Mouse (Mus musculus) kidney, adult 18-20 months (tissue): ENCODE measurements around the gene Ofd1.

Experiments
- DNase-seq: peaks from one replicate; pipeline ENCODE4 v3.0.0; 2021

Ofd1 gene

DNA sequence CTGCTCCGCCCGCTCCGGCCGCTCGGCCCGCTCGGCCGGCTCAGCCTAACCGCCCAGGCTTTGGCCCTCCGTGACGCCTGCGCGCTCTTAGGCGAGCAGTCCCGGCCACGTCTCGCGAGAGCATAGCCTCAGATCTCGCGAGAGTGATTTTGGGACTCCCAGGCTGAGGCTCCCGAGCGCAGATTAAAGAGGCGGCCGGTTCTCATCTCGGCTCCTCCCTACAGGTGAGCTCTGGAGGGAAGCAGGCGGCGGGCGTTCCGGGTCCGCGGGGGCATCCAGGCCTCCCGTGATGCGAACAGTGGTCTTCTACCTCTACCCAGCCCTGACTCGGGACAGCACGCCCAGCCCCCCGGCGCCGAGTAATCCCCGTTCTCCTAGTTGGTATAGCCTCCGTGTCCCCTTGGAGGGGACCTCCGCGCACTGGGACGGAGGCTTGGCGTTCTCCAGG is at the start of gene Ofd1:
Gene Ofd1, minus strand, starts transcription at position 89 of the 448 bp plus-strand sequence.
- DNase-seq, result peak; percentile 90

DNA sequence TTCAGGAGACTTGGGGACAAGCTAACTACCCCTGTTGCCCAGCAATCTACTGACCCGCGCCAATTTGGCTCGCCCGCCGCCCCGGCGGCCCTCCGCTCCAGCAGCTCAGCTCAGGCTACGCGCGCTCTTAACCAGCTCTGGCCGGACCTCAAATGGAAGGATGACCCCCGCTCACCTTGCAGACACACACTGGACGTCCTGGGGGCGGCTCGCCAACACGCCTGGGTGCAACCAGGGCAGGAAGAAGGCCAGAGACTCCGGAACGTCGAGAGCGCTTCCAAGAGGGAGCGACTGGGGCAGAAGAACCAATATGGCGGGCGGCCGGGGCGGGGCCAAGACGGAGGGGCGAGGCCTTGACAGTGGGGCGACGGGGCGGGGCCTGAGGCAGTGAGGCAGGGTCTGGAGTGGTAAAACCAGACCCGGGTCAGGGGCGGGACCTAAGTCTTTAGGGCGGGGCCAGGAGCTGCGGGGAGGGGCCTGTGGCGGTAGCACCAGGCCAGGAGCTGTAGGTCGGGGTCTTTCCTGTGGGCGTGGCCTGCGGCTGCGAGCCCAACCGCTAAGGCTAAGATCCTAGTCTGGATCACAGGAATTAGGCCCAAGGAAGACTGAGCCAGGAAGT is 39.0 kb upstream of the Ofd1 start, which contains the start of gene Rab9:
Gene Rab9, minus strand, starts transcription at position 503 of the 619 bp plus-strand sequence.
- peak; percentile 92 for DNase-seq

DNA sequence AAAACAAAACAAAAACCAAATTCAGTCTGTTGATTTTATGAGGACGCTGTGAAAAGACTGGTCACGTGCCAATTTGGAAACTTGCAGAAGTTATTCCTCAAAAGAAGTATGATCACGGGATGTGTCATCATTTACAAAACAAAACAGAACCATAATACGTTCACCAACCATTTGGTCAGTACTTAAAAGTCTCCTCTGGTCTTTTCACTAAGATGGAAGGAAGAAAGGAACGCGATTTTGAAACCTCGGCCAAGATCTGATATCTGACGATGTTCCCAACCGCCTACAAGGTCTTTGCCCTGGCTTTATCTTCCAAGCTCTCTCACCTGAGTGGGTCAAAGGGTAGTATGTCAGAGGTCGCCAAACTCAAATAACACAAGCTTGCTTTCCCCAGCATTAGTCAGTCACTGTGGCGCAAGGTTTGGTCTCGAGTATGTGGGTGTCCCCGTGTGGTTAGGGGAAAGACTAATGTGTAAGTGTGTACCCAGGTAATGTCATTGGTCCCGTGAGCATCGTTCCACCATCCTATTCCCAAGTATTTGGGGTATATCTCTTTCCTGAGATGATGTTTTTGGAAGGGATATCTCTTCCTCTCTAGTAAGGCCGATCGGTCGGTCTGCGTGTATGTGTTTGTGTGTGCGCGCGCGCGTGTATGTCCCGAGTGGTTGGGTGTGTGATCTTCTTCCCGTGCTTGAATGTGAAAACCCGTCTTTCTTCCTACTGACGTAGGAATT is 38.3 kb upstream of the Ofd1 start:
- DNase-seq, result peak; percentile 44

DNA sequence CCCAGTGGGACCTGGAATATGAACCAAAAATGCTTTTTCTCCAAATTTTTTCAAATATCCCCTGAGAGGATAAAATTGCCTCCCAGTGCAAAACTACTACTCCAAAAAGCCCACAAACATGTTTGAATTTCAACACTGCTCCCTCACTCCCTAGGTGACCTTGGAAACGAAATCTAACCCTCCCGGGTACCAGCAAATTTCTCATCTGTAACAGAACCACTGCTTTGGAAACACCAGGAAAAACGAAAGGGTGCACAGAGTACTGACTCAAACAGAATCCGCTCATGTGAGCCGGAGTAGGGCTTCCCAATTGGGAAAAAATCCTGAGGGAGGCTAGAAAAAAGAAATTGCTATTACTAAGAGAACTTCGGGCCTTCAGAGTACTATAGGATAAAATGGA is 36.9 kb upstream of the Ofd1 start:
- DNase-seq, result no peak

DNA sequence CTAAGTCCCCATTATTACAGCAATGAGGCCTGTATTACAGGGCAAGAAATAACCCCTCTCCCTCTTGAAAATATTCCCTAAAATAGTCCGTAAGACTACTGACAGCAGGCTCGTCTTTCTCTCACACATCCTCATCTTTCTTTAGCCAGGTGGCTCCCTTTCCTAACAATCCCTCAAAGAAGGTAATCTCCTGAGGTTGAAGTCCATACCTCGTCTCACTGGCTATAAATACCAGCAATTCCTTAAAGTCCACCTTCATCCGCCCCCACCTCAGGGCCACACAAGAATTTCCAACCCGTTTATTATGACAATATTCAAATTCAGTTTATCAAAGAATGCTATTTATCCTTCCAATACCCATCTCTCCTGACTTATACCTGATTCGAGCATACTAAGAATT is 32.1 kb upstream of the Ofd1 start:
- DNase-seq, result no peak

DNA sequence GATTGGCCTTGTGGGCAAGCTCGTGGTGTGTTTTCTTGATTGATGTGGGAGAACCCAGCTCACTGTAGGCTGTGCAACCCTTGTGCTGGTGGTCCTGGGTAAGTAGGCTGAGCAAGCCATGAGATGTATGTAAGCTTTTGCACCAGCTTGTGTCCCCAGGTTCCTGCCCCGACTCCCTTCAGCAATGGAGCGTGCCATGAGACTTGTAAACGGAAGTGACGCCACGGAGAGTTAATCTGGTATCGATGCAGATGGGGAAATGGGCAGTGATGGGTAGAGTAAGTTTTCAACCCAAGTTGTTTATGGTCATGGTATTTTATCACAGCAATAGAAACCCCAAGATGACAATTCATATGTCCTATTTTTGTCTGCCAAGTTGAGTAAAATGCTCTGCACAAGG is 27.8 kb upstream of the Ofd1 start:
- DNase-seq, result no peak

DNA sequence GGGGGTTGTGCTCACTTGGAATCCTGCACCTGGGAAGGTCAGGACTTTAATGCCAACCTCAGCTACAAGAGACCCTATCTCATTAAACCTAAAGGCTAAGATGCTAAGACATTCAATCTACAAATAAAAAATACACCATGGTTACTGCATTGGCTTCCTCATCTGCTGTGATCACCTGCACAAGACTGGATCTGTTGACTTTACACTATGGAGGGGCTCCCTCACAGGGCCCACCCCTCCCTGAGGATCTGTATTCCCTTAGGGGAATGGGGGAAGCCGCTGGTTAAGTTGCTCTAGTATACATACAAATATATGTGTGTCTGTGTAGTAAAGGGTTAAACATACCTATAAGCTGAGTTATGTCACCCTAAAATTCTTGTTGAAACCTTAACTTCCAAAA is 15.0 kb upstream of the Ofd1 start:
- DNase-seq, result no peak

DNA sequence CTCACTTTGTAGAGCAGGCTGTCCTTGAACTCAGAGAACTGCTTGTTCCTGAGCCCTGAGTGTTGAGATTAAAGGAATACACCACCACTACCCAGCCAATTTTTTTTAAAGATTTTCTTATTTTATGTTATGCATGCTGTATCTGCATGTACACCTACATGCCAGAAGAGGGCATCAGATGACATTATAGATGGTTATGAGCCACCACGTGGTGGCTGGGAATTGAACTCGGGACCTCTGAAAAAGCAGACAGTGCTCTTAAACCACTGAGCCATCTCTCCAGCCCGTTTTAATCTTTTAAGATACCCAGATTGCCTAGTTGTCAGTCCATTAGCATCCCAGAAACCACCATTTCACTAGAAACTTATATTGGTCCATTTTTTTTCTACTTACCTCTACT is 13.8 kb upstream of the Ofd1 start:
- no peak for DNase-seq

DNA sequence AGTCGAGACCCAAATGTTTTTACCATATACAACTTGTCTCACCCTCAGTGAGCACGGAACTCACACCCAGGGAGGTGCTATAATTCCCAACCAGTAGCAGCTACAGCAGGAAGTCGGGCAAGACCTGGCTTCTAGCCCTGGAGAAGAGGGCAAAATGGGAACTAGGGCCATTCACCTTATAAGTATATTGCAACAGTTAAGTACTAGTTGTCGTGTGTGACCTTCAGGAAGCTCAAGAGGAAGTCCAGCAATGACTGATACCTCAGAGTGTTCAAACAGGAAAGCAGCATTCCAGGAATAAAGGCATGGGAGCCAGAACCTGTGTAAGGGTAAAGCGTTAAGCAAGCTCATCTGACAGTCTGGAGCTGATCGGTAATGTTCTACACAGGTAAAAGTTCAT is 13.0 kb upstream of the Ofd1 start:
- DNase-seq, result no peak

DNA sequence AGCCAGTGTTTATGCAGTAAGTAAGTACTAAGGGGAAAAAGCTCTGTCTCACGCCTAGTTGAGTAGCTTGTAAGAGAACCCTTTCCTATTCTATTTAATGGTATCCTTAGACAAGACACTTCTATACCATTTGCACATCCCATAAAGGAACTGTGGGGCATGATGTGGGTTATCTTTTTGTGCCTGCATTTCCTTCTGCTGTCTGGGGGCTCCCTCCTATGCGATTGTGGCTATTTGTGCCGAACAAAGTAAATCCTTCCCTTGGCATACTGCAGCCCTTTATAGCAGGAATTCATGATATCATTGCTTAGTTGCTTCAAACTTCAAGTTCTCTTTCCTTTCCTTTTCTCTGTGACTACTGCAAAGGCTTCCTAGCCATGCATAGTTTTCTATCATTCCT is 4.0 kb upstream of the Ofd1 start:
- DNase-seq, result no peak

DNA sequence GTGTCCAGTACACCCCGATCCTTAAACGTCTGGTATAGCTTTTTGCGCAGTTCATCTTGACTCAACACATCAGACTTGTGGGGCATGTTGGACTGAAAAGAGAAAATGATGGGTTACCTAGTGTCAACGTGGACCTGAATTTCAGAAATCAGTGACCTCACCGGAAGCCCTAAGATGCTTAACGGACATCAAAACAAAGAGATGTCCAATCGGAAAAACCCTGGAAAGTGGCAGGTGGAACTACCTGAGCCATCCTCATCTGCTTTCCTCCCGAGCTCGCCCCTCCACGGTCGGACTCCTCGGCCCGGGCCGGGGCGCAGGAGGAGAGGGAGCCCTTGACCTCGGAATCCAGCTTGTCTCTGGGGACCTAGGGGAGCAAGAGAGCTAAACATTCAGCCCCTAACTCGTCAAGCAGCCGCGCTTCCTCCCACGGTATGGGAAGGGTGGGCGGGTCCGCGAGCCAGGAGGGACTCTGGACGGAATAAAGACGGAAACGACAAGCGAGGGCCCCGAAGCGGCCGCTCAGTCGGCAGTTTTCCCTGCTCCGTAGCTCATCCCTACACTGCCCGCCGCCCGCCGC is 378 bp downstream of the Ofd1 start, which contains the start of gene Trappc2:
Gene Trappc2, plus strand, starts transcription at position 539 of the 580 bp plus-strand sequence.
- no peak for DNase-seq

DNA sequence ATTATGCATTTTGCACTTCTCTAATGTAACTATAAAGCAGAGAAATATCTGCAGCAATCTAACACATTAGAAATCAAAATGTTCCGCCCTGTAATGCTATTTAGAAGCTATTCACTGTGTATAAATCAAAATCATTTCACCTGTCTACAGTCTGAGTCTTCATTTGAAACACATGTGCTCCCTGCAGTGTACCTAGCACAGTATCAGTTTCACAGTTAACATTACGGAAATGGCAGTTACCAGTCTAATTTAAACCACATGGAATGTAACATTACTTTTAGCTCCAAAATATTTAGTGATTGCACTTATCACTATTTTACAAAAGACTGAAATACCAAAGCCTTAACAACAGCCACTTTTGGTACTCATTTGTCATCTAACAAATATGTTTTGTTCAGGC is 5.7 kb downstream of the Ofd1 start:
- no peak for DNase-seq

DNA sequence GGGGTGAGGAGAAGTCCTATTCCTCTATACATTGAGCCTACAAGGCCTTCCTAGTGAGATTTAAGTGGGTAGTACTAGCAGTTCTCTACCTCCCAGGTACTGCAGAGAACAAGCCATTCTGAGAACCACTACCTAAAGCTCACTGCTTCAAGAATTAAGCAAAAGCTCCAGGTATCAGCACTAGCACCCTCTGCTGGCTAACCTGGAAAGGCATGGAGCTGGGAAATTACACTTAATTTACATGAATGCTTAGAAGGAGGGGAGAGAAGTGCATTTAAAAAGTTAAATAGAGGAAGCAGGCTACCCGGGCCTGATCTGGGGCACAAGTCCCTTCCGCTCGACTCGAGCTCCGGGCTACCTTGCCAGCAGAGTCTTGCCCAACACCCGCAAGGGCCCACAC is 24.3 kb downstream of the Ofd1 start:
- DNase-seq, result peak; percentile 27

DNA sequence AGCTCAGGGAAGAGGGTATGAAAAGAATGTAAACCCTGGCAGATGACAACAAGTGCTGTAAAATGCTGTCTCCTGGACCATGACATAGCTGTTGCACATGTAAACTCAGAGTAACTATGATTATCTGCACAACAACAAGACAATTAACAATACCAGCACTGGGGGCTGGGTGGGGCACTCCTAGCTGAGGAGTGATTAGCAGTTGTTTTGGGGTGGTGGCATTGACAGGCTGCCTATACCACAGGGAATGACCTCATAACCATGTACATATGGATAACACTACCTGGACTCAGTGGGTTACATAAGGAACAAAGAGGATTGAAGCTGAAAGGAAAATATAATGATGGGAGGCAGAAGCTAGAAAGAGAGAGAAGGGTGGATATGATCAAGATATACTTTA is 32.6 kb downstream of the Ofd1 start:
- no peak for DNase-seq

DNA sequence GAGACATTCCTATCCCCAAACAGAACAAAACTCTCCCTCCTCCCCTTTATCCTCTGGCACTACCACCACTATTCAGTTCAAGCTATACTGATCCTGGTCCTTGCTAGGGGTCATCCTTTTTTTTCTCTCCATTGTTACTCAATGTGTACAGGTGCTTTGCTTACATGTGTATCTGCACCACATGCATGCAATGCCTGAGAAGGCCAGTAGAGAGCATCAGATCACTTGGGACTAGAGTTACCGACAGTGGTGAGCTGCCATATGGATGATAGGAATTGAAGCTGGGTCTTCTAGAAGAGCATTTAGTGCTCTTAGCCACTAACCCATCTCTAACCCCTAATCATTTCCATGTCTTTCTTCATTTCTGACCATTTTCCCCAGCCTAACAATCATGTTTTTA is 46.8 kb downstream of the Ofd1 start:
- no peak for DNase-seq

DNA sequence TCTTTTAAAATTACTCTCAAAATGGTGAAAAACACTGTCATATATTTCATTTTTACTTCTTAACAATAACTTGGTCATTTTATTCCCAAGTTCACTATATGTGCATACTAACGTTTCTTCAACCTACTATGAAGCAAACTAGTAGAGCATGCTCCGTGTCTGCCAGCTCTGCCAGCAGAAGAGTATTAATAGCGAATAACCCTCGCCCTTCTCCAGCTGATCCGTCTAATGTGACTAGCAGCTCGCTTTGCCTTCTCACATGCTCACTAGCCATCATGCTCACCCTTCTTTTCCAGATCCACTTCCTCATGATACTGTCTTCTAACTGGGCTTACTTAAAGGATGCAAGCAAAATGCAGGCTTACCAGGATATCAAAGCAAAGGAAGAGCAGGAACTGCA is 53.8 kb downstream of the Ofd1 start:
- DNase-seq, result no peak

DNA sequence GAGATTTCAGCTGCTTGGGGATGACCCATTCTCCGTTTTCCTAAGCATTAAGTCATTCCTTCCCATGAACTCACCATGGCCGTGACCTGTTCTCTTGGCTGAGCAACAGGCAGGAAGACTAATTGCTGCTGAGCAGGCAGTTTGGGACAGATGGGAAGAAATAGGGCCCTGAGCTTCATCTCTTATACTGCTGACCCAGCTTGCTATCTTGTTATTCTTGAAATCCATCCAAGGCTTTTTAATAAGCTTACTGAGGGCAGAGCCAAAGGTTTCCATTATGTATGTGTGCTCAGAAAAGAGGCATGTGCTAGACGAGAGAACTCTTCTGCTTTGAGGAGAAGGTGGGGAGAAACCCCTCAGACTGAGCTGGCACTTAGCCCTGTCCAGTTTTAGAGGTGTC is 55.6 kb downstream of the Ofd1 start:
- DNase-seq, result peak; percentile 6

DNA sequence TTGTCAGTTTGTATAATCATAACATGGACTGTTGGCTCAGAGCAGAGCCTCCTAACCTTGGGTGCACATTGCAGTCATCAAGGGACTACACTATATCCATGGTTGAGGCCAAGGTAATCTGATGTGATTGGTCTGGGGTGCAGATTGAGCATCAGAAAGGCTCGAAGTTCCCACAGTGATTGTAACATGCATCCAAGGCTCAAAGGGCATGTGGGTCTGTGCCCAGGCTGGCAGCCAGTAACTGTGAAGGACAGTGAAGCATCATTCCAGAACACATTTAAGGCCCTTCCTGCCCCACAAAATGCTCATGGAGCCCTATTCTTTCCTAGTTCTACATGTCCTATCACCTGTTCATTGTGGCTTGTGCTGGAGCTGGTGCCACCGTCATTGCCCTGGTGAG is 56.9 kb downstream of the Ofd1 start:
- DNase-seq, result no peak

DNA sequence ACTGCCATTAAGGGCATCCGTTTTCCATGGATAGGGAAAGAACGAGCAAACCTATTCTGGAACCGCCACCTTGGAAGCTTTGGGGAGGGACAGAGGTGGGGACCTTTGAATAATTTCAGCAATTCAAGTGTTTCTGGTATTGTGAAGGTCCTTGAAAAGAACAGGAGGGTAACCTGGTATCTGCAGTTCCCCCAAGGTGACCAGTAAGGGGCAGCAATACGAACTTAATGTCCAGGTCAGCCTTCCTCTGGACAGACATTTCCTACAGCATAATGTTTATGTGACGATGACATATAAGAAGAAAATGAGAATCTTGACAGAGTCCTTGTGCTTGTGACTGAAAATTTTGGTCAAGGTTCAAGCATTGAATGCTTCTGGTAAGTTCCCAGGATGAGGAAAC is 61.9 kb downstream of the Ofd1 start:
- DNase-seq, result no peak

DNA sequence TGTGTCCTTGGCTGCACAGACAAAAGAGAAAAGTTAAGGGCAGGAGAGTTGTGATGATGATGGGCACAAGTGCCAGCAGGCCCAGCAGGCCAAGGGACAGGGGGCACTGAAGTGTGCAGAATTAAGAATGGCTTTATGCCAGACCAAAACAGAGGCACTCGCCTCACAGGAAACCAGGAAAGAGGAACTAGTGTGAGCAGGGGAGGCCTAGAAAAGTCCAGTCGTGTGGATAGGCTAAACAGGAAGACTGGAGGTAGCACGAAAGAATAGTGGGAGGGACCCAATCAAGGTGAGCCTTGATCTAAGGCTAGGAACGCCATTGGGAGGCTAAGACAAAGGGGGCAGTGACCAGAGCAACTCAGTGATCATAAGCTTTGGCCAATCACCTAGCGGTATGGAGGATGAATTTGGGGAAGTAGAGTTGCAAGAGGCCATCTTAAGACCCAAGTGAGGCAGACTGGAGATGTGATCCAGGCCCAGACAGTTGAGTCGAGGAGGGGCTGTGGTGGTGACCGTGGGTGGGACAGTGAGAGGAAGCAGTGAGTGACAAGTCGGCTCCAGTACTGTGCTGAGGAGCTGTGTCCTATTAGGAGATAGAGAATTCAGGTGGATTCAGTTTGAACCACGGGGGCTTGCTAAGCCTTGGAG is 63.7 kb downstream of the Ofd1 start:
- no peak for DNase-seq

DNA sequence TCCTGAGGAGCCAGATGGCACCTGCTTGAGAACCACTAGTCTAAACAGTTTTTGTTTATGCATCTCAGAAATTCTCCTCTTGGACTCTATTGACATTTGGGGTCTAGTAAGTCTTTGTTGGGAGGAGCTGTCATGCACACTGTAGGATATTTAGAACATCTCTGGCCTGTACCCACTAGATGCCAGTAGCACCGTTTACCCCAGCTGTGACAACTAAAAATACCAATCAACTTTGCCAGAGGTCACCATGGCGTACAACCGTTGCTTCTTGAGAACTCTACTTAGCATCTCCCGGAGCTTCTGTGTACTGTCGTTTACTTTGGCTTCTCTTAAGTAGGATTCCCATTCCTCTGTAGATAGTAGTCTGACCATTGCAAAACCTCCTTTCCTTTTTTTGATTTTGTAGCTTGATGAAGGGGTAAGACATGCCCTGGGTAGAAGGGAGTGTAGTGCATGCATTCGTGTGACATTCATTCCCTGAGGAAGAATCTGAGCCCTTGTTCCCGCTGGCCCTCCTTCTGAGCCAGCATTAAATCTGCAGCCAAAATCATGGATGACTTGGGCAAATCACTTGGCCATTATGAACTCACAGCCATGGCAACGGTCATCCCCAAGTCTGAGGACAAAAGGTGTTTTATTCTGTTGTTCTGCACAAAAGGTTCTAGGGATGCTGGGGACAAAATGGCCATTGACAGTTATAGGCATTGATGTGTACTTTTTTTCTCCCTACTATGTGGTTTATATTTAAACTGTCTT is 74.9 kb downstream of the Ofd1 start:
- DNase-seq, result no peak

DNA sequence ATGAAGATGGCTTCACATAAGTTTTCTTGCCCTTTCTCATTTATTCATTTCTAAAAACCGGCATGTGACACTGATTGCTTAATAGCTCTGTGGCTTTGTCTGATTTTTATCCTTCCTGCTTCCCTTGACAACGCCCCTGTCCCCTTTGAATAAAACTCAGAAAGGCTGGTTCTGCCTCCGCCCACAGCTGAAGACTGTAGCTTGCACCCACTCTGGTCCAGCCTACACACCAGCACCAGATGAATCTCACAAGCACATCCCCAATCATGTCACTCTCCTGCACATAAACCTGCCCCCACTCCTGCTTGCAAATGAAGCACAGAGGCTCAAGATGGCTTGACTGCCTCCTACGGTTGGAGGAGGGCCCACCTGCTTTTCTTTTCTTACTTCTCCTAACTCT is 80.0 kb downstream of the Ofd1 start:
- DNase-seq, result no peak

DNA sequence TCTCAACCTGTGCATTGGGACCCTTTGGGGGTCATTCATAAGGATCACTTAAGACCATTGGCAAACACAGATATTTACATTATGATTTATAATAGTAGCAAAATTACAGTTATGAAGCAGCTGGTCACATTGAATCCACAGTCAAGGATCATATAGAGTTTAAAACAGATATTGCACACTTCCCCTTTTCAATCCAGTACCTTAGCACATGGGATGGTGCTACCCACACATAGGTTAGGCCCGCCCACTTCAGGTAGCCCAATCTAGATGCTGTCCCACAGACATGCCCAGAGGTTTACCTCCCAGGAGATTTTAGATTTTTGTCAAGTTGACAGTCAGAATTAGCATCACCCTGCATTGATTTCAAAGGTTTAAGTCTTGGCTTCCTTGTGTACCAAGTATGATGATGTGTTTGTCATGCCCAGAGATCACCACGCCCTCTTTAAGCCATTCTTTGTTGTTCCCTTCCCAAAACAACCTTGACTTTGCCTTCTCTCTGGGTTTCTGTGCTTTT is 80.5 kb downstream of the Ofd1 start:
- no peak for DNase-seq
